ENCODE assay signal across 24 mouse cellular contexts in genomic region chr8:86393374-86393773, GRCm38 (mm10).
A peak's percentile ranks its signal among the peaks of the same experiment; 100 is the strongest.
DNase-seq lines count a peak whose midpoint lies in the region; TF ChIP-seq lines count a peak whose summit lies in the region.
"Had no signal": no experiment of that assay in that cellular context is flagged by ENCODE, and none has a peak within 500 bp of the region (broad histone marks: within the 10 kb centered on the region; RNA-seq: fewer than 3 reads in every experiment).

No protein-coding gene starts in this region.

- H3K4me1 ChIP-seq in ES-Bruce4 (ENCODE audit: control insufficient read depth, insufficient read depth, low read length) = peaks cover 6% of the 10 kb centered on the region
- peaks cover 0 to 10% of the 10 kb centered on the region in 2 experiments; a peak in 1 of 4 replicates for H3K4me1 ChIP-seq in ES-E14 (ENCODE audit: control insufficient read depth in 2 of 2, insufficient read depth in 2 of 2, low read length in 2 of 2, poor library complexity in 1 of 2)
- H3K4me1 ChIP-seq: intestine, embryonic 15.5 days had no signal

- DNase-seq in adrenal gland, adult 2 months = peak; percentile 42
- DNase-seq in adrenal gland, adult 18-20 months (ENCODE audit: low spot score in 2 of 2) = no peak
- peak; percentile 17 for DNase-seq in heart, adult 11 months
- no peak for DNase-seq in heart, postnatal 4 days
- peak; percentile 27 for DNase-seq in ES-E14 (ENCODE audit: low read depth, low spot score)
- no peak for DNase-seq in cerebellum, postnatal 10 days
- DNase-seq in thymus, postnatal 36 days = no peak
- DNase-seq: adrenal gland, postnatal 10 days; B cell, adult 2 months; cerebellum, adult 11-12 months; cerebellum, adult 8-10 months; cerebellum, postnatal 14 days; gastrocnemius, postnatal 10 days; gastrocnemius, postnatal 36 days; kidney, adult 11 months; kidney, adult 8-10 months had no signal

- H3K9ac ChIP-seq in ES-Bruce4 (ENCODE audit: low read depth, poor library complexity, severe bottlenecking) (no peak overlapping the region), ES-E14 (ENCODE audit: insufficient read depth, low read depth, low read length, poor library complexity, severe bottlenecking) (no peak overlapping the region)
- H3K9ac ChIP-seq: forebrain, embryonic 13.5 days; hindbrain, embryonic 13.5 days; intestine, embryonic 15.5 days had no signal

- H3K4me3 ChIP-seq in ES-Bruce4 (ENCODE audit: low read depth, low read length) (no peak overlapping the region), ES-E14 (ENCODE audit: insufficient read depth in 1 of 2, low read depth in 1 of 2, low read length in 2 of 2, poor library complexity in 1 of 2, severe bottlenecking in 1 of 2) (no peak overlapping the region)
- H3K4me3 ChIP-seq: forebrain, embryonic 10.5 days; forebrain, embryonic 13.5 days; hindbrain, embryonic 10.5 days; hindbrain, embryonic 13.5 days; intestine, embryonic 15.5 days had no signal

- H3K9me3 ChIP-seq in ES-Bruce4 (replicated peaks; ENCODE audit: control insufficient read depth, insufficient read depth, low read length, poor library complexity, severe bottlenecking) (peaks cover 6% of the 10 kb centered on the region), ES-E14 (ENCODE audit: control insufficient read depth, insufficient read depth, low read depth, low read length) (no peaks in the 10 kb centered on the region)
- H3K9me3 ChIP-seq: G1E; hindbrain, embryonic 13.5 days; intestine, embryonic 15.5 days had no signal

- H3K36me3 ChIP-seq in ES-Bruce4 (ENCODE audit: control insufficient read depth, insufficient read depth, low read length, poor library complexity, severe bottlenecking) (no peaks in the 10 kb centered on the region), ES-E14 (ENCODE audit: control insufficient read depth, insufficient read depth, low read length, poor library complexity, severe bottlenecking) (no peaks in the 10 kb centered on the region)
- H3K36me3 ChIP-seq: forebrain, embryonic 10.5 days; G1E; hindbrain, embryonic 10.5 days; hindbrain, embryonic 13.5 days; intestine, embryonic 15.5 days had no signal

- in situ Hi-C loops in ES-E14 (cut with MboI; ENCODE audit: low sequenced_read_pairs in 2 of 2, unreplicated experiment in 2 of 2) = no loop called here

- TF ChIP-seq CTCF in ES-Bruce4 (IDR thresholded peaks at IDR 0.05; ENCODE audit: low read depth, low read length) = no peak

- TF ChIP-seq POLR2A in ES-Bruce4 (IDR thresholded peaks at IDR 0.05; ENCODE audit: insufficient read depth, low read length) = no peak

- H3K27ac ChIP-seq in ES-Bruce4 (ENCODE audit: insufficient read depth, low read length) (peak overlapping the region; percentile 83), ES-E14 (ENCODE audit: insufficient read depth, low read depth, low read length, poor library complexity, severe bottlenecking) (peak overlapping the region; percentile 81)
- H3K27ac ChIP-seq: forebrain, embryonic 10.5 days; forebrain, embryonic 13.5 days; hindbrain, embryonic 10.5 days; hindbrain, embryonic 13.5 days; intestine, embryonic 15.5 days had no signal

- peaks cover 1% of the 10 kb centered on the region; the same call in 1 of the 2 replicates for H3K27me3 ChIP-seq in ES-Bruce4 (ENCODE audit: control insufficient read depth, insufficient read depth, low read length, poor library complexity, severe bottlenecking)
- H3K27me3 ChIP-seq: CH12.LX; forebrain, embryonic 13.5 days; hindbrain, embryonic 13.5 days; intestine, embryonic 15.5 days had no signal

- TF ChIP-seq EP300 in ES-Bruce4 (IDR thresholded peaks at IDR 0.05; ENCODE audit: insufficient read depth, low read depth, low read length) = no peak

TF ChIP-seq in ES-E14, 5 proteins besides CTCF, POLR2A, EP300 and RAD21:
- TF ChIP-seq ZNF384 (IDR thresholded peaks at IDR 0.05; ENCODE audit: low read depth, low read length) = no peak
- no peak for TF ChIP-seq ZC3H11A (IDR thresholded peaks at IDR 0.05; ENCODE audit: borderline replicate concordance, low read depth, low read length)
- TF ChIP-seq CHD2 (IDR thresholded peaks at IDR 0.05; ENCODE audit: low read depth, low read length) = no peak
- no peak for TF ChIP-seq MAFK (IDR thresholded peaks at IDR 0.05; ENCODE audit: insufficient read depth, low read depth, low read length)
- no peak for TF ChIP-seq HCFC1 (IDR thresholded peaks at IDR 0.05; ENCODE audit: borderline replicate concordance, insufficient read depth, low read length)
TF ChIP-seq in ES-E14: peak in this region for 0.

Comparison
In these comparisons a context has a peak if more than half of its experiments do, and no peak if none do; other contexts are left out.
1. DNase-seq: peak in adrenal gland, adult 2 months (single experiment), heart, adult 11 months (single experiment) and ES-E14 (single experiment); none in adrenal gland, adult 18-20 months (0 of 2), heart, postnatal 4 days (single experiment), cerebellum, postnatal 10 days (0 of 2) and thymus, postnatal 36 days (0 of 2).